Mouse (Mus musculus) intestine, postnatal 0 days (tissue): Measurements from ENCODE around the gene Scg5. TPM values are rescaled to one million over a fixed set of nuclear protein-coding genes. Genes with fewer than 3 reads are reported as not detected.

Experiments used
- ATAC-seq: fragments of 200-750 bp; cut with Nextera tagmentation; 2 replicates; pipeline ENCODE4 v1.8.0; 2017; ENCODE audit warnings: mild to moderate bottlenecking, moderate TSS enrichment, moderate library complexity
- H3K27ac ChIP-seq: fragments of 300-500 bp; sonication (generic); 2 replicates; pipeline ENCODE4 v1.5.1; 2014; ENCODE audit warnings: mild to moderate bottlenecking, low read depth, low read length, moderate library complexity
- H3K27me3 ChIP-seq: fragments of 300-500 bp; sonication (generic); replicated peaks from 2 replicates; pipeline ENCODE4 v1.6.1; 2014; ENCODE audit warnings: low read length, mixed read lengths; ENCODE audit not compliant: control insufficient read depth, insufficient read depth
- H3K36me3 ChIP-seq: fragments of 300-500 bp; sonication (generic); 2 replicates; pipeline ENCODE4 v1.6.1; 2014; ENCODE audit warnings: mild to moderate bottlenecking, moderate library complexity; ENCODE audit not compliant: control insufficient read depth, insufficient read depth
- H3K4me1 ChIP-seq: fragments of 300-500 bp; sonication (generic); replicated peaks from 2 replicates; pipeline ENCODE4 v1.6.1; 2014; ENCODE audit warnings: antibody characterized with exemption, low read length, mixed read lengths; ENCODE audit not compliant: control insufficient read depth, insufficient read depth
- H3K4me2 ChIP-seq: fragments of 300-500 bp; sonication (generic); replicated peaks from 2 replicates; pipeline ENCODE4 v1.6.1; 2014; ENCODE audit warnings: low read depth, mild to moderate bottlenecking, moderate library complexity
- H3K4me3 ChIP-seq: fragments of 300-500 bp; sonication (generic); 2 replicates; pipeline ENCODE4 v1.5.1; 2014; ENCODE audit warnings: low read depth, low read length
- H3K9ac ChIP-seq: fragments of 300-500 bp; sonication (generic); 2 replicates; pipeline ENCODE4 v1.6.1; 2014; ENCODE audit warnings: mild to moderate bottlenecking, low read depth, low read length
- H3K9me3 ChIP-seq: fragments of 300-500 bp; sonication (generic); 2 replicates; pipeline ENCODE4 v1.6.1; 2016; ENCODE audit warnings: mixed run types; ENCODE audit not compliant: control insufficient read depth
- CTCF ChIP-seq: sonication (generic); IDR thresholded peaks from 2 replicates; pipeline ENCODE4 v1.5.1; 2016; ENCODE audit warnings: low read depth, mild to moderate bottlenecking, control low read depth, antibody characterized with exemption, moderate library complexity
- WGBS: fragments of 180-500 bp; shearing (Covaris S2); extraction: QIAGEN DNeasy Blood & Tissue Kit; methylation state at CpG from one replicate; pipeline ENCODE4 v1.1.7; 2014; 5-methylcytosine and 5-hydroxymethylcytosine counted together
- polyA plus RNA-seq: library from polyadenylated mRNA; unstranded; fragments of >200 nt; fragmentation: Nextera tagmentation; extraction: Ambion mirVana; gene quantifications from 2 replicates; pipeline ENCODE4 v1.2.1, GENCODE M21; 2015

The Scg5 gene
- polyA plus RNA-seq, 1 experiment from 2014 or later: 18.0 TPM

GRCm38 (mm10) chr2:113793521-113793920 lies 35.4 kb downstream of the Scg5 start:
- Histone ChIP-seq H3K4me2 (no peak overlapping the region), H3K27ac (no peak overlapping the region), H3K4me3 (no peak overlapping the region), H3K4me1 (no peaks in the 10 kb centered on the region), H3K36me3 (no peaks in the 10 kb centered on the region), H3K9me3 (no peaks in the 10 kb centered on the region), H3K27me3 (no peaks in the 10 kb centered on the region), H3K9ac (no peak overlapping the region)
- ATAC-seq: no peak
- whole genome bisulfite sequencing: 85% methylated on average over 3 of the region's 3 CpGs
- TF ChIP-seq CTCF: no peak

GRCm38 (mm10) chr2:113788821-113789387 lies 40.0 kb downstream of the Scg5 start:
- 88% methylated on average over 4 of the region's 4 CpGs for WGBS
- no peak overlapping the region for H3K4me2 ChIP-seq
- no peaks in the 10 kb centered on the region for H3K36me3 ChIP-seq
- H3K4me1 ChIP-seq: no peaks in the 10 kb centered on the region
- TF ChIP-seq CTCF: no peak
- no peak for ATAC-seq
- H3K27me3 ChIP-seq: no peaks in the 10 kb centered on the region
- no peaks in the 10 kb centered on the region for H3K9me3 ChIP-seq
- H3K4me3 ChIP-seq: no peak overlapping the region
- no peak overlapping the region for H3K27ac ChIP-seq
- H3K9ac ChIP-seq: no peak overlapping the region

GRCm38 (mm10) chr2:113787882-113788281 lies 41.0 kb downstream of the Scg5 start:
- Histone ChIP-seq H3K9me3 (no peaks in the 10 kb centered on the region), H3K27ac (no peak overlapping the region), H3K4me2 (no peak overlapping the region), H3K9ac (no peak overlapping the region), H3K27me3 (no peaks in the 10 kb centered on the region), H3K4me1 (no peaks in the 10 kb centered on the region), H3K4me3 (no peak overlapping the region), H3K36me3 (no peaks in the 10 kb centered on the region)
- no peak for TF ChIP-seq CTCF
- ATAC-seq: no peak
- 90% methylated on average over 4 of the region's 4 CpGs for WGBS

GRCm38 (mm10) chr2:113784851-113785250 lies 44.1 kb downstream of the Scg5 start:
- WGBS: 23% methylated on average over 3 of the region's 3 CpGs
- H3K36me3 ChIP-seq: no peaks in the 10 kb centered on the region
- H3K4me1 ChIP-seq: no peaks in the 10 kb centered on the region
- H3K9me3 ChIP-seq: no peaks in the 10 kb centered on the region
- H3K27ac ChIP-seq: no peak overlapping the region
- no peak for ATAC-seq
- H3K27me3 ChIP-seq: no peaks in the 10 kb centered on the region
- H3K9ac ChIP-seq: no peak overlapping the region
- no peak for TF ChIP-seq CTCF
- no peak overlapping the region for H3K4me2 ChIP-seq
- H3K4me3 ChIP-seq: no peak overlapping the region

- Histone ChIP-seq H3K36me3 (no peaks in the 10 kb centered on the region), H3K27me3 (no peaks in the 10 kb centered on the region), H3K27ac (no peak overlapping the region), H3K9ac (no peak overlapping the region), H3K4me2 (no peak overlapping the region), H3K4me1 (no peaks in the 10 kb centered on the region), H3K9me3 (no peaks in the 10 kb centered on the region), H3K4me3 (no peak overlapping the region)
- TF ChIP-seq CTCF: no peak
- 65% methylated on average over 4 of the region's 4 CpGs for WGBS
- no peak for ATAC-seq
These were observed 47.4 kb downstream of the Scg5 start for GRCm38 (mm10) chr2:113781521-113781920.

- no peak overlapping the region for H3K4me2 ChIP-seq
- no peaks in the 10 kb centered on the region for H3K36me3 ChIP-seq
- H3K27ac ChIP-seq: no peak overlapping the region
- 75% methylated on average over 5 of the region's 5 CpGs for WGBS
- no peaks in the 10 kb centered on the region for H3K4me1 ChIP-seq
- no peak for ATAC-seq
- no peak overlapping the region for H3K4me3 ChIP-seq
- no peaks in the 10 kb centered on the region for H3K27me3 ChIP-seq
- no peak for TF ChIP-seq CTCF
- H3K9ac ChIP-seq: no peak overlapping the region
- H3K9me3 ChIP-seq: no peaks in the 10 kb centered on the region
These were observed 47.8 kb downstream of the Scg5 start for GRCm38 (mm10) chr2:113781107-113781506.

- 81% methylated on average over 3 of the region's 3 CpGs for WGBS
- H3K36me3 ChIP-seq: no peaks in the 10 kb centered on the region
These were observed 49.6 kb downstream of the Scg5 start for GRCm38 (mm10) chr2:113779336-113779735.

More at GRCm38 (mm10) chr2:113779336-113779735, 49.6 kb downstream of the Scg5 start:
- TF ChIP-seq CTCF: no peak
- H3K9me3 ChIP-seq: no peaks in the 10 kb centered on the region
- no peak for ATAC-seq
- H3K4me3 ChIP-seq: no peak overlapping the region
- H3K4me1 ChIP-seq: no peaks in the 10 kb centered on the region
- no peak overlapping the region for H3K9ac ChIP-seq
- H3K4me2 ChIP-seq: no peak overlapping the region
- H3K27me3 ChIP-seq: no peaks in the 10 kb centered on the region
- no peak overlapping the region for H3K27ac ChIP-seq
